Mouse (Mus musculus) monocyte, adult 2 months (primary cell): ENCODE measurements at regions not wholly inside any gene's neighbourhood (a gene's known extent, or its start where the extent isn't known, plus 50 kb on each side); places are given as distances from the start of the nearest gene placed in this dataset.

Source experiments
- DNase-seq, 2 experiments: peaks; one replicate each; pipeline ENCODE4 v3.0.0; 2022; ENCODE audit warnings: low spot score in 2 of 2, low read depth in 1 of 2

GRCm38 (mm10) chr6:16999451-17000139 lies 65.4 kb upstream of the Tes start:
- DNase-seq = no peak

DNA sequence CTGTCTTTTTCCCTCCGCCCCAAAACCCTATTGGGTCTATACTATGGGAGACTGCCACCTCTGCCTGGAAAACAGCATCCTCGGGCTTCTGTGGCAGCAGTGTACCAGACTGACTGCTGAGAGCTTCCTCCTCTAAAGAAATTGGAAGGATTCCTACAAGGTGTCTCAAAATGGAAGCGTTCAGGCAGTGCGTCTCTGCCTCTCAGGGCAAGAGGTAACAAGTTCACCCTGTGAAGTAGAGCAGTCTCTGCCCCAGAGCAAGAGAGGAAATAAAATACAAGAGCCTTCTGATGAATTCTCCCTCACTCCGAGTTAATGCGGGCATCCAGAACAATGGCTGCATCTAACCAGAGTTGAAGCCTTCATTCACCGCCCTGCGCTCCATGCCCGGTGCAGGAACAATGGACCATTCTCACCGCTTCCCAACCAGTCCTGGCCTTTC lies 69.4 kb upstream of the Tes start:
- DNase-seq = no peak

GRCm38 (mm10) chr6:16994711-16995110 lies 70.2 kb upstream of the Tes start:
- no peak for DNase-seq

- DNase-seq = no peak
Observed at GRCm38 (mm10) chr6:16991996-16992591, 72.9 kb upstream of the Tes start.

GRCm38 (mm10) chr6:16978206-16978505 lies 79.9 kb upstream of the Tfec start:
- DNase-seq = no peak

DNA sequence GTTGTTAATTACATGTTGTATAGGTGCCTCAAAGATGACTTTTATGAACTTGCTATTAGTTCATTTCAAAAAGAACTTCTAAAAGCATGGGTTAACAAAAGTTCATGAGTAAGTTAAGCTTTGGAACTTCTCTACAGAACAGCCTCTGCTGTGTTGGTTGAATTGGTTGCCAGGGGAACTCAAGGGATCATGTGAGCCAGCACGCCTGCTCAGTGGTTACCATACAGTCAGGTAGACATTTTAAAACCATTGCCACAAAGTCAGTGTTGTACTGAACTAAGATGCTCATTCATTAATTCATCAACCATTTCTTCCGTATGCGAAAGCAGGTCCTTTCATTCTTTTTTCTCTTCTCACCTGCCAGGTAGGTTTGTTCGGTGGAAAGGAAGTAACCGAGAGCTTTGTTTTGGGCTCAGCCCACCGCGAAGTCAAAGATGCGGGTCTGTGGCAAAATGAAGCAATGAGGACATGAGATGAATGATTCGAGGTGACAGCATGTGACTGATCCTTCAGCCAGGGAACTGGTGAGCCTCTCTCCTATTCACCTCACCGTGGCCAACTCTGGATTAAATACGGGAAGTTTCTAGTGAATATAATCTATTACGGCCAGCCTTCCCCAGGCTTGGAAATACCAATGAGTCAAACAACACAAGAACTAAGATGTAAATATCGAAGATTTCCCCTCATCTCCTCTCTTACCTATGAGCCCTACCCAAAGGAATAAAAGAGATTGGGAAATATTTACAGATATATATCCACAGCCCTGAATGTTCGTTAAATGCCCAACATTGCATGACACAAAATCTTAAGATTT lies 79.4 kb upstream of the Tfec start:
- DNase-seq = no peak

- peak in 1 of 2 experiments; percentile 16 for DNase-seq
Observed at GRCm38 (mm10) chr6:16965658-16966057, 67.4 kb upstream of the Tfec start.

- DNase-seq = no peak
Observed at GRCm38 (mm10) chr6:16964362-16964761, 66.1 kb upstream of the Tfec start.

DNA sequence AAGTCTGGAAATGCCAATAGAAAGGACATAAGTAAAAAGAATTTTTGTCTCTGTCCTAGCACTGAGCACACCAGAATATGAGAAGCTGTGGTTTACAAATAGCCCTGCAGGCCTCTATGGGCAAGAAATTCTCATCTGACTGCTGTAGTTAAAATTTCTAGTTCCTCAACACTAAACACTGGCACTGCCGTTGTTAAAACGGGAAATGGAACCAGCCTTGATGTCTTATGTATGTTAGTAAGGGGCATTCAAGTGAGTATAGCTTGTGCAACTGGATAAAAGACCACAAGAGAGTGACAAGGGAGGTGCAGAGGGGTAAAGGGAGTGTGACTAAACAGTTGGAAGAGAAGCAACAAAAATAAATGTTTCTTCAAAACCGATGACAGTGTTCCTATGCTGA lies 65.7 kb upstream of the Tfec start:
- peak; percentile 27 to 33 for DNase-seq

- DNase-seq = no peak
Observed at GRCm38 (mm10) chr6:16958102-16958501, 59.9 kb upstream of the Tfec start.

DNA sequence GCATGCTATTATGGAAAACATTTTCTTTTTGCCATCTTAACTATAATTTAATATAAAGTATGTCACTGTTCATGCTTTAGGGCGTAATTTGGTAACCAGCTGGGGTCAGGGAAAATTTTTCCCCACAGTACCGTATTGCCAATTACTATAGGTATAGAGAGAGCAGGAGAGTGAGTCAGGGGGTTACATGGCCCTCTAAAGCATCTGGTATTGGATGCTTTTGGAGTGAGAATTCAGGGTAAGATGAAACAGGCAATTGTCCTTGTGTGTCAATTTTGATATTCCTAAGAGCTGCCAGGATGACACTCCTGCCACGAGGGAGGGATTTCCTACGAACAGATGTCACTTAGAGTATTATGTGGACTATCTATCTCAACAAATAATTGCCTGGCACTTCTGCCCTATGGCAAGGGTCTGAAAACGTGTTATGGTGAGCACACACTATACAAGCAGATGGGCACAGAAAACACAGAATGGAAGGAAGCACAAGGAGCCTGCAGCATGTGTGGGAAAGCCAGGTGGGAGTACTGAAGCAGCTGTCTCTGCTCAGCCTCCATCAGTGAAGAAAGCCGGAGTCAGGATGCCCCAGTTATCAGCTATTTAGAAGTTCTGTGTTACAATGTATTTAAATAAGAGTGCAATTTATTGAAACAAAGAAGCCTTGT lies 58.7 kb upstream of the Tfec start:
- no peak for DNase-seq
